Mouse (Mus musculus) adrenal gland, adult (tissue): ENCODE results near the gene Tagap.
"Not testable (repeated sequence)": the region's sequence is repeated elsewhere in the genome, so short reads cannot be mapped to it uniquely, and the experiment has no call there.

Experiments
- DNase-seq, 2 experiments: peaks; one replicate each; pipeline ENCODE4 v3.0.0; 2022 to 2023; ENCODE audit warnings: low spot score in 1 of 2; ENCODE audit not compliant: inconsistent age in 2 of 2

The Tagap gene

DNA sequence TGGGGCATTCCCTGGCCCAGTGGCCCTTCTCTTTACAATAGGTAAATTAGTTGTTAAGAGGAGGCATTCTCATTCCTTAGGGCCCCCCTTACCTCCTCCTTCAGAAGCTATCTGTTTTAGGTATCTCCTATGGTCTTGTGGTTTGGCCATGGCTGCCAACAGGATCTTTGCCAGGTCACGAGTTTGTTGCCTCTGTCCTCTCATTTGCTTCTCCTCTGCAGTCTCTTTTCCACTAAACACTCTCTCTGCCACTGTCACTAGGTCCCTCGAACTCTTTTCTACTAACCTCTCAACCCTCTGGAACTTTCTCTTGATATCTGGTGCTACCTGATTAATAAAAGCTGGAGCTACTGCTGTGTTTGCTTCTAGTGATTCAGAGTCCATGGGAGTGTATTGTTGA lies 38.6 kb downstream of the Tagap start:
- DNase-seq, result not testable (repeated sequence)

DNA sequence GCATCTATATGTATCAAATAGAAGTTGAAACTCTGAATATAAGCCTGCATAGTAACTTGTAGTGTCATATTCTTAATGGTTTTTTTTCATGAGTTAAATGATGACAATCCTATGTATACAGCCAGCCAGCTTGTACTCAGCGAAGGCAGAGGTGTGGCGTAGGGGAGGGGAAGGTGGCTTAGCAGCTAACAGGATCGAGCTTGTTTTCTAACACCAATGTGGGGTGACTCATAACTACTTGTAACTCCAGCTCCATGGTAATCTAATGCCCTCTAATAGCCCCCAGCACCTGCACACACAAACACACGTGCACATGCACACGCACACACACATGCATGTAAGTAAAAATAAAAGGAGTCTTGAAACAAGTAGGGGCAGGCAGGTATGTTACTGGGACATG lies 42.7 kb downstream of the Tagap start:
- DNase-seq, result not testable (repeated sequence)

DNA sequence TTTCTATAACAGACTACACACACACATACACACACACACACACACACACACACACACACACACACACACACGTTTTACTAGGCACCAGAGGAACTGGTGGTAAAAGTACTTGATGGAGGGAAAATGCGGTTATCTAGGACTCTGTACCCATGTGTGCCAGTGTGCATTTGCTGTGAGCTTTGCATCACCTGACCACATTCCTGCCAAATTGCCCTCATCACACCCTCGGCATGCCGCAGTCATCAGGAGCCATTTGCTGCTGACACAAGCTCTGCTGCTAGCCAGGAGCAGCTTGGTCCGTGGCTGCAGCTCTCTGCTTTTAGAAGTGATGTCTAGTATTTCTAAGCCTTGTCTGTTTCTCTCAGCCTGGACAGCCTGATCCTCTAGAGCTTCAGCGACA lies 44.0 kb downstream of the Tagap start:
- DNase-seq, result not testable (repeated sequence)

DNA sequence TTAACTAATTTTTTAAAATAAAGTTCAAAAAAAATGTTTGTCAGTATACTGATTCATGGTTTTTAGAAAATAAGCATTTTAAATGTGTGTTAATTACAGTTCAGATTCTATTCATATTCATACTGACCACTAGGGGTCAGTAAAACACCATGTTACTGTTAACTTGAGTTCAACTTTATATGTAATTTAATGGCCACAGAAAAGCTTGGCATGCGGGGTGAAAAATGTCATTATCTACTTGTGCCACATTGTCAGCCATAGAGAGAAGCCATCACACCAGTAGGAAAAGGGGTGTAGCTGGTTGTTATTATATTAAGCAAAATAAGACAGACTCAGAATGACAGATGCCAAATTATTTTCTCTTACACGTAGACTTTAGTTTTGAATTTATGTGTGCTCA lies 57.7 kb downstream of the Tagap start:
- not testable (repeated sequence) for DNase-seq
